8 mouse cellular contexts compared by ENCODE assay signal in genomic region chr19:16780790-16781384, GRCm38 (mm10). TPM values are rescaled to one million over a fixed set of nuclear protein-coding genes. Genes with fewer than 3 reads are reported as not detected.
DNase-seq lines count a peak whose midpoint lies in the region; ATAC-seq and TF ChIP-seq lines count a peak whose summit lies in the region.

Vps13a (minus strand) TSS chr19:16780933.

- DNase-seq in B cell, adult 2 months, result peak; percentile 94 to 96
- DNase-seq in brain, adult 2 months (ENCODE audit: low read depth, low spot score), result peak; percentile 94
- peak; percentile 97 for DNase-seq in kidney, postnatal 0 days (ENCODE audit: low spot score)
- DNase-seq in liver, embryonic 11.5 days (ENCODE audit: low spot score), result peak; percentile 91
- peak; percentile 97 for DNase-seq in naive thymus-derived CD4-positive, alpha-beta T cell, adult 2 months (ENCODE audit: low read depth)

- H3K9ac ChIP-seq in heart, embryonic 12.5 days, result peak within 1 kb of the TSS; percentile 77
- H3K9ac ChIP-seq in kidney, postnatal 0 days (ENCODE audit: low read depth, low read length), result peak within 1 kb of the TSS; percentile 53
- H3K9ac ChIP-seq in liver, embryonic 11.5 days (ENCODE audit: low read depth, low read length), result peak within 1 kb of the TSS; percentile 82
- peak within 1 kb of the TSS; percentile 47 for H3K9ac ChIP-seq in stomach, embryonic 14.5 days (replicated peaks; ENCODE audit: low read depth, low read length)

- TF ChIP-seq CTCF in kidney, postnatal 0 days (IDR thresholded peaks at IDR 0.05; ENCODE audit: low read depth), result no peak

- no peaks in the 10 kb centered on the region for H3K9me3 ChIP-seq in heart, embryonic 12.5 days (replicated peaks)
- H3K9me3 ChIP-seq in kidney, postnatal 0 days (replicated peaks; ENCODE audit: low read length), result no peaks in the 10 kb centered on the region
- H3K9me3 ChIP-seq in liver, embryonic 11.5 days (ENCODE audit: control insufficient read depth, low read length), result no peaks in the 10 kb centered on the region
- H3K9me3 ChIP-seq in stomach, embryonic 14.5 days (ENCODE audit: control insufficient read depth, low read depth, low read length), result no peaks in the 10 kb centered on the region

- H3K36me3 ChIP-seq in heart, embryonic 12.5 days, result no peaks in the 10 kb centered on the region
- no peaks in the 10 kb centered on the region for H3K36me3 ChIP-seq in kidney, postnatal 0 days (ENCODE audit: insufficient read depth, low read length)
- H3K36me3 ChIP-seq in liver, embryonic 11.5 days (ENCODE audit: control insufficient read depth, insufficient read depth, low read length), result no peaks in the 10 kb centered on the region
- no peaks in the 10 kb centered on the region for H3K36me3 ChIP-seq in stomach, embryonic 14.5 days (ENCODE audit: control insufficient read depth, insufficient read depth, low read length)

- peak; percentile 93 for ATAC-seq in erythroblast, adult 5-6 weeks (replicated peaks; ENCODE audit: low FRiP score, poor library complexity, severe bottlenecking)
- ATAC-seq in heart, embryonic 12.5 days (ENCODE audit: insufficient number of reproducible peaks, low FRiP score), result peak; percentile 99
- ATAC-seq in kidney, postnatal 0 days (replicated peaks; ENCODE audit: low FRiP score, low read depth), result peak; percentile 98
- ATAC-seq in liver, embryonic 11.5 days (replicated peaks; ENCODE audit: low FRiP score), result peak; percentile 96
- peak; percentile 98 for ATAC-seq in stomach, embryonic 14.5 days (ENCODE audit: insufficient number of reproducible peaks, insufficient read depth, low FRiP score, low read depth)

- peak within 1 kb of the TSS; percentile 96 for H3K4me2 ChIP-seq in heart, embryonic 12.5 days
- H3K4me2 ChIP-seq in kidney, postnatal 0 days (ENCODE audit: low read length), result peak within 1 kb of the TSS; percentile 98
- peak within 1 kb of the TSS; percentile 95 for H3K4me2 ChIP-seq in liver, embryonic 11.5 days
- peak within 1 kb of the TSS; percentile 94 for H3K4me2 ChIP-seq in stomach, embryonic 14.5 days (replicated peaks; ENCODE audit: low read depth, low read length)

- H3K27ac ChIP-seq in heart, embryonic 12.5 days (ENCODE audit: poor library complexity, severe bottlenecking), result peak within 1 kb of the TSS; percentile 6; the same call in 1 of the 2 replicates
- peak within 1 kb of the TSS; percentile 31; the same call in 1 of the 2 replicates for H3K27ac ChIP-seq in kidney, postnatal 0 days
- H3K27ac ChIP-seq in liver, embryonic 11.5 days (ENCODE audit: low read depth, low read length), result peak within 1 kb of the TSS; percentile 39; the same call in 1 of the 2 replicates
- no peak within 1 kb of the TSS for H3K27ac ChIP-seq in stomach, embryonic 14.5 days (ENCODE audit: low read length)

- under 1% methylated on average over 66 of the region's 67 CpGs for WGBS in heart, embryonic 12.5 days
- WGBS in kidney, postnatal 0 days, result under 1% methylated on average over 59 of the region's 67 CpGs
- whole genome bisulfite sequencing in liver, embryonic 11.5 days, result under 1% methylated on average over 67 of the region's 67 CpGs
- under 1% methylated on average over 67 of the region's 67 CpGs for WGBS in stomach, embryonic 14.5 days

- H3K4me3 ChIP-seq in heart, embryonic 12.5 days, result peak within 1 kb of the TSS; percentile 77
- H3K4me3 ChIP-seq in kidney, postnatal 0 days (replicated peaks; ENCODE audit: low read depth, low read length), result peak within 1 kb of the TSS; percentile 74
- H3K4me3 ChIP-seq in liver, embryonic 11.5 days (ENCODE audit: low read depth, low read length), result peak within 1 kb of the TSS; percentile 79
- H3K4me3 ChIP-seq in stomach, embryonic 14.5 days (ENCODE audit: low read depth, low read length), result peak within 1 kb of the TSS; percentile 69

- H3K4me1 ChIP-seq in heart, embryonic 12.5 days (replicated peaks), result 0 out of 2 replicates have a peak, but pooled peaks cover 3% of the 10 kb centered on the region
- H3K4me1 ChIP-seq in kidney, postnatal 0 days (replicated peaks; ENCODE audit: insufficient read depth, low read length), result no peaks in the 10 kb centered on the region
- H3K4me1 ChIP-seq in liver, embryonic 11.5 days (replicated peaks; ENCODE audit: control insufficient read depth, insufficient read depth, low read length), result 0 out of 2 replicates have a peak, but pooled peaks cover 2% of the 10 kb centered on the region
- no peaks in the 10 kb centered on the region for H3K4me1 ChIP-seq in stomach, embryonic 14.5 days (ENCODE audit: control insufficient read depth, insufficient read depth, low read length)

- H3K27me3 ChIP-seq in heart, embryonic 12.5 days (replicated peaks), result peaks cover 10% of the 10 kb centered on the region; the same call in 1 of the 2 replicates
- no peaks in the 10 kb centered on the region for H3K27me3 ChIP-seq in kidney, postnatal 0 days (ENCODE audit: insufficient read depth, low read length)
- H3K27me3 ChIP-seq in liver, embryonic 11.5 days (replicated peaks; ENCODE audit: control insufficient read depth, insufficient read depth, low read length), result no peaks in the 10 kb centered on the region
- no peaks in the 10 kb centered on the region for H3K27me3 ChIP-seq in stomach, embryonic 14.5 days (ENCODE audit: control insufficient read depth, insufficient read depth, low read length)

RNA-seq across cellular contexts. Expression of gene Vps13a, which starts in this region (rescaled TPM):
- 21.9 and 32.7 TPM in 2 replicates for total RNA-seq in erythroblast, adult 5-6 weeks (2015; ENCODE audit: low replicate concordance)
- 15.7 and 33.7 TPM in 2 replicates for total RNA-seq in erythroblast, adult 5-6 weeks (2017; ENCODE audit: low replicate concordance)
- 8.5 and 8.7 TPM in 2 replicates for polyA plus RNA-seq in heart, embryonic 12.5 days (2016; fragmentation: Nextera tagmentation; extraction: Ambion mirVana)
- polyA plus RNA-seq in kidney, postnatal 0 days (2015; fragmentation: Nextera tagmentation; extraction: Ambion mirVana), result 9.6 TPM in 2 replicates
- 14.1 and 19.4 TPM in 2 replicates for polyA plus RNA-seq in liver, embryonic 11.5 days (2014; fragmentation: Nextera tagmentation; extraction: Ambion mirVana)
- polyA plus RNA-seq in stomach, embryonic 14.5 days (2014; fragmentation: Nextera tagmentation; extraction: Ambion mirVana), result 17.4 and 20.8 TPM in 2 replicates
